Mouse (Mus musculus) embryonic facial prominence, embryonic 12.5 days (tissue): ENCODE measurements around the gene Gpatch11. TPM values are rescaled to one million over a fixed set of nuclear protein-coding genes. Genes with fewer than 3 reads are reported as not detected.

Experiments used
- ATAC-seq: fragments of 200-750 bp; cut with Nextera tagmentation; 2 replicates; pipeline ENCODE4 v1.8.0; 2017; ENCODE audit not compliant: insufficient number of reproducible peaks, insufficient read depth, low FRiP score, low TSS enrichment
- H3K27ac ChIP-seq: fragments of 300-500 bp; sonication (generic); 2 replicates; pipeline ENCODE4 v1.5.1; 2016; ENCODE audit warnings: mild to moderate bottlenecking
- H3K27me3 ChIP-seq: fragments of 300-500 bp; sonication (generic); 2 replicates; pipeline ENCODE4 v1.6.1; 2016; ENCODE audit warnings: mild to moderate bottlenecking, moderate library complexity
- H3K36me3 ChIP-seq: fragments of 300-500 bp; sonication (generic); 2 replicates; pipeline ENCODE4 v1.6.1; 2016; ENCODE audit warnings: mild to moderate bottlenecking
- H3K4me1 ChIP-seq: fragments of 300-500 bp; sonication (generic); 2 replicates; pipeline ENCODE4 v1.6.1; 2016
- H3K4me2 ChIP-seq: fragments of 300-500 bp; sonication (generic); replicated peaks from 2 replicates; pipeline ENCODE4 v1.6.1; 2016; ENCODE audit warnings: mild to moderate bottlenecking, moderate library complexity
- H3K4me3 ChIP-seq: fragments of 300-500 bp; sonication (generic); 2 replicates; pipeline ENCODE4 v1.5.1; 2016; ENCODE audit warnings: mild to moderate bottlenecking
- H3K9ac ChIP-seq: fragments of 300-500 bp; sonication (generic); 2 replicates; pipeline ENCODE4 v1.6.1; 2016; ENCODE audit warnings: mild to moderate bottlenecking, moderate library complexity
- H3K9me3 ChIP-seq: fragments of 300-500 bp; sonication (generic); 2 replicates; pipeline ENCODE4 v1.6.1; 2016; ENCODE audit warnings: mild to moderate bottlenecking, moderate library complexity
- WGBS: fragments of 180-500 bp; shearing (Covaris S2); methylation state at CpG from one replicate; pipeline ENCODE4 v1.1.7; 2016; 5-methylcytosine and 5-hydroxymethylcytosine counted together
- polyA plus RNA-seq: library from polyadenylated mRNA; unstranded; fragments of >200 nt; fragmentation: Nextera tagmentation; extraction: Ambion mirVana; gene quantifications from 2 replicates; pipeline ENCODE4 v1.2.1, GENCODE M21; 2016

Gpatch11 gene
- polyA plus RNA-seq, 1 experiment from 2014 or later = 56.7 TPM

- Histone ChIP-seq H3K4me3 (no peak overlapping the region), H3K9me3 (no peaks in the 10 kb centered on the region), H3K36me3 (no peaks in the 10 kb centered on the region), H3K9ac (no peak overlapping the region), H3K4me2 (peak overlapping the region; percentile 36), H3K4me1 (no peaks in the 10 kb centered on the region), H3K27me3 (no peaks in the 10 kb centered on the region), H3K27ac (no peak overlapping the region)
- 22% methylated on average over 8 of the region's 8 CpGs for WGBS
- no peak for ATAC-seq
Measured at GRCm38 (mm10) chr17:78895394-78895793, 60.0 kb downstream of the Gpatch11 start.

Other genes with a start within 250 kb of the Gpatch11 start
- 7.3 and 7.4 TPM in 2 replicates for gene Strn, start 98.4 kb upstream of the Gpatch11 start, polyA plus RNA-seq
- 18.7 and 19.1 TPM in 2 replicates for gene Heatr5b, start 203 bp upstream of the Gpatch11 start, polyA plus RNA-seq
- gene Eif2ak2, start 47.0 kb downstream of the Gpatch11 start, polyA plus RNA-seq = 12.5 and 12.6 TPM in 2 replicates
- gene Sult6b1, start 71.4 kb downstream of the Gpatch11 start, polyA plus RNA-seq = 0.19 and 0.42 TPM in 2 replicates
- gene Cebpzos, start 80.9 kb downstream of the Gpatch11 start, polyA plus RNA-seq = 102 and 106 TPM in 2 replicates
- 61.8 and 74.4 TPM in 2 replicates for gene Cebpz, start 101.5 kb downstream of the Gpatch11 start, polyA plus RNA-seq
- 56.4 and 60.5 TPM in 2 replicates for gene Ndufaf7, start 101.6 kb downstream of the Gpatch11 start, polyA plus RNA-seq
- 55.0 and 57.3 TPM in 2 replicates for gene Prkd3, start 185.2 kb downstream of the Gpatch11 start, polyA plus RNA-seq
- 6.7 and 7.4 TPM in 2 replicates for gene Qpct, start 216.3 kb downstream of the Gpatch11 start, polyA plus RNA-seq